Mouse (Mus musculus) CD4-positive naive resting alpha-beta T cell, adult 76 days (primary cell): ENCODE data around the gene Vmn2r16. TPM values are rescaled to one million over a fixed set of nuclear protein-coding genes. Genes with fewer than 3 reads are reported as not detected.

Experiments
- total RNA-seq: library from RNA; stranded (reverse); gene quantifications from one replicate; pipeline ENCODE4 v1.2.4, GENCODE M21; 2023

Vmn2r16 gene
- total RNA-seq, result not detected

DNA sequence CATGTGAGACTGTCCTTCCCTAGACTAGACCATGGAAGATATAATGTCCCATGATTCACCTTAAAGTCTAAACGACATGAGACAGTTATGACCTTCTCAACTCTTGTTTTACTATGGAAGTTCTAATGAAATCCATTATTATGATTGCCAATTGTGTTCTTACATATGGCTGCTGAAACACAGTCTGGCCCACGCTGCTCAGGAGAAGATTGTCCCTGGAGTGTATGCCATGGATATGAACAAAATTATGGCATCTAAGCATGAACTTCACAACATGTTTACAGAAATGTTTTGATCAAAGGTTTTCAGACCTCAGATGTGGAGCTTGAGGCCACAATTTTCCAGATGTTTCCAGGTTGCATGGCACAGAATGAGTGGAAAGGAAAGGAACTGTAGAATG lies at the start of gene Vmn2r16:
Vmn2r16 (plus strand) TSS at position 301 of the 400 bp plus-strand sequence.

DNA sequence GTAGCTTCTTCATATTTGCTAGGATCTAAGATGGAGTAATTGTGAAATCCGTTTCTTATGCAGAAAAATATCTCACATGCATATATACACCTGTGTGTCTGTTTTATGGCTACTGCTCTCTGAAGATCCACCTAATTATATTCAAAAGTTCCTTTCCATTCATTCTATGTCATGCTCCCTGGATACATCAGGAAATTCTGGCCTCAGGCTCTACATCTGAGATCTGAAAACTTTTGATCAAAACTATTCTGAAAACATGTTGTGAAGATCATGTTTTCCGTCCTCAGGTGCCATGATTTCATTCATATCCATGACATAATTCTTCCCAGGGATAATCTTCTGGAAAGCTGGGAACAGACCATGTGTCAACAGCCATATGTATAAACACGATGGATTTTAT lies 32.4 kb upstream of the Vmn2r16 start, which contains the start of gene Vmn2r15:
Vmn2r15 (minus strand) TSS at position 101 of the 400 bp plus-strand sequence.

DNA sequence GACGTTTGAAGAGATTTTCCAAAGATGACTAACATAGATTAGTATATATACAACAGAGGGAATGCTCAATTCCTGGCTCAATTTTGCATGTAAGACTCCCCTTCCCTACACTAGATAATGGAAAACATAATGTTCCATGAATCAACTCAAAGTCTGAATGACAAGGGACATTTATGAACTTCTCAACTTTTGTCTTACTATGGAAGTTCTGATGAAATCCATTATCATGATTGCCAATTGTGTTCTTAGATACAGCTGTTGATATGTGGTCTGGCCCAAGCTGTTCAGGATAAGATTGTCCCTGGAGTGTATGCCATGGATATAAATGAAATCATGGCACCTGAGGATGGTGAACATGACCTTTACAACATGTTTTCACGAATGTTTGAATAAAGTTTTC lies 89.4 kb downstream of the Vmn2r16 start, which contains the start of gene Vmn2r17:
Vmn2r17 (plus strand) TSS at position 301 of the 400 bp plus-strand sequence.

Other genes starting within 250 kb of the Vmn2r16 start
- not detected for gene Vmn2r12, start 232.2 kb upstream of the Vmn2r16 start, total RNA-seq
- not detected for gene Vmn2r13, start 138.0 kb upstream of the Vmn2r16 start, total RNA-seq
- not detected for gene Vmn2r14, start 105.5 kb upstream of the Vmn2r16 start, total RNA-seq
- not detected for gene Vmn2r15, start 32.5 kb upstream of the Vmn2r16 start, total RNA-seq
- gene Vmn2r17, start 89.5 kb downstream of the Vmn2r16 start, total RNA-seq, result not detected
- gene Crlf2, start 228.8 kb downstream of the Vmn2r16 start, total RNA-seq, result 59.8 TPM